Mouse (Mus musculus): Measurements from ENCODE around the gene Olfr601.
"Not testable (repeated sequence)": the region's sequence is repeated elsewhere in the genome, so short reads cannot be mapped to it uniquely, and the experiment has no call there.

Olfr601 gene

DNA sequence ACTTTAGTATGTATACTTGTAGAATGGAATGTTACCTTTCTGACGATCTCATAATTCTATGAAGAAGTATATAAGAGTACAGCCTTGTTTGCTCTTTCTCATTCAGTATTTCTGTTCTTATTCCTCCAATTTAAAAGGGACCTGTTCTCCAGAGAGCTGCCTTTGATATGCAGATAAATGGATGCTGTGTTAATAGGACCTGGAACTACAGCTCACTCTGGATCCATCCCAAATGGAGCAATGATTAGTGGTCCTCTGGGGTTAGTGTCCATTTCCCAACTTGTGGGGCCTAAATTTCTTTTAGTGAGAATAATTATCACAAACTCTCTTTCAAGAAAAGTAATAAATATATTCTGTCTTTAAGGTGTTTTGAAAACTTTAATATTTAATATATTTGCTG lies at the start of gene Olfr601:
Gene Olfr601 (minus strand): TSS at position 101 of the 400 bp plus-strand sequence.
- no peak for DNase-seq

DNA sequence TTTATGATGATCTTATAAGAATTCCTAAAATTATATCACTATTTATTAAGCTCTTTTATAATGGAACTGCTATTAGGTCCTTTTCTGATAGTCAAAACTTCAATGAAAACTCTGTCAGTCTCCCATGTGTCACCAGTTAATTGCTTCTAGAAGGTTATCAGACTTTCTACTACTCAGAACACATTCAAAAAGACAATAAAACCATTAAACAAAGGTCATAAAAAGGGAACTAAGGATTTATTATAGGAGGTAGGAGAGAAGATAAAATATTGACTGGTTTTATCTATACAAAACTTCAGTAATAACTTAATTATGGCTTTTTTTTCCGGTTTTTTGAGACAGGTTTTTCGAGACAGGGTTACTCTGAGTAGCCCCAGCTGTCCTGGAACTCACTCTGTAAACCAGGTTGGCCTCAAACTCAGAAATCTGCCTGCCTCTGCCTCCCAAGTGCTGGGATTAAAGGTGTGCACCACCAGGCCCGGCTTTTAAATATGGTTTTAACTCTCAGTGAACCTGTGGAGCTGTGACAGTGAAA lies 44.1 kb upstream of the Olfr601 start:
- not testable (repeated sequence) for DNase-seq

- no peak for DNase-seq
These were observed 36.5 kb upstream of the Olfr601 start for GRCm38 (mm10) chr7:103398981-103399380.

DNA sequence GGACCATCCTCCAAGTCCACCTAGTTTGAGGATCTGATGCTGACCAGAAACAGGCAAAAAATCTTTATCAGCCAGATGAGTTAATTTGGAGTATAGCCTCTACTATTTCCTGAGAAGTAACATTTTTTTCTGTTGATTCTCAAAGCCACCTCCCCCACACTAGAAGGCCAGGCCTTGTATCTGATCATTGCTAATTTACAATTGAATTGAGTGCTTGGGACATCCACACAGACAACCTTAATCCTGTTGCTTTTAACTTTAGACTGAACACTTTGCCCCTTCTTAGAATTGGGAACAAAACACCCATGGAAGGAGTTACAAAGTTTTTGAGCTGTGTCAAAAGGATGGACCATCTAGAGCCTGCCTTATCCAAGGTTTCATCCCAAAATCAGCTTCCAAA lies 35.3 kb upstream of the Olfr601 start:
- no peak for DNase-seq

DNA sequence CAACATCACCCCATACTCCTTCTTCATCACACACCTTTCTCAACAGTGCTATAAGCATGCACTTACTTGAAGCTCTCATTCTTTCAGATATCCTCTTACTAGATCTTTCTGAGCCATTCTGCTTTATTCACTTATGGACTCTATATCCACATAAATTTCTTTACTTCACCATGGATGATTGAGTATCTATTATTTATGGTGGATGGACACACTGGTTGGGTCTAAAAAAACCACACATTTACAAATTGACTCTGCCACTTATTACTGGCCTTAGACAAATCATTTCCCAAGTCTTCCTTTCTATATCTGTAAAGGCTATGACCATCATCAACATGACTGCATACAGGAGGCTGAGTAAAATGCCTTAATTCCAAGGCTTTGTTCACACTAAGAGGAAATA lies 23.6 kb upstream of the Olfr601 start, which contains the start of gene Olfr603:
Gene Olfr603 (minus strand): TSS at position 101 of the 400 bp plus-strand sequence.
- no peak for DNase-seq

GRCm38 (mm10) chr7:103349569-103349968 lies 12.9 kb downstream of the Olfr601 start, which contains the start of gene Olfr600:
TSS of gene Olfr600 (minus strand) at chr7:103349669.
- DNase-seq: no peak

DNA sequence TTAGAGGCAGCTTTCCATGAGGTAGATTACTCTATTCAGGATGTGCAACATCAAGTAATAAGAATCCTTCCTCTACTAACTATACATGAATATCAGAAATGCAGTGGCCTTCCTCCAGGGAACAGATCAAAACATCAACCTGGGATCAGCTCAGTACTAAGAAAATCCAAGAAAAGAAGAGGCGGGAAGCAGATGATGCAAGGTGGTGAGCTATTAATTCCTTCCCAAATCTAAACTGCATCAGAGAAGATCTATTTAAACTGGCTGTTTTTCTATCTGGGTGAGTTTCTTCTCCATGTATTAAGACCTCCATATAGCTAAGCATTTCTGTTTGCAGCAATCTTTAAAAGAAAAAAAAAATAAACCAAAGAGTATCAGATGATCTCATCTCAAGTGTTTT lies 26.8 kb downstream of the Olfr601 start, which contains the start of gene Olfr599:
Gene Olfr599 (plus strand): TSS at position 301 of the 400 bp plus-strand sequence.
- DNase-seq: no peak

- DNase-seq: no peak
These were observed 39.2 kb downstream of the Olfr601 start, which contains the start of gene Olfr598 for GRCm38 (mm10) chr7:103323268-103323667. TSS of gene Olfr598 (plus strand) at chr7:103323568.

DNA sequence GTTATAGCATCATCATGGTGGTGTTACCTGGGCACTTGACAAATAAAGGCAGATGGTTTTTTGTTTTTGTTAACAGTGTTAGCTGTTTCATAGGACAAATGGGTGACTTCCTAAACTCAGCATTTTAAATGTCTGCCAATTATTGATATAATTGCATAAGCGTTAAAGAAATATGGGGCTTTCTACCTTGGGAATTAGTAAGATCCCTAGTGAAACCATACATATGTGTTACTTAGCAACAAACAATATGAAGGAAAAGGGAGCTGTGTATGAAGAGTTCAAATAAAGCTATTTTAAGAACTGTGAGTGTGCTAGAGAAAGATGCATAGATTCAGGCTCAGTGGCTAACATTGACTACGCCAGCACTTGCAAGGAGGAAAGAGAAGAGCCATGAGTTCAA lies 46.4 kb downstream of the Olfr601 start, which contains the start of gene Olfr597:
Gene Olfr597 (plus strand): TSS at position 301 of the 400 bp plus-strand sequence.
- not testable (repeated sequence) for DNase-seq

All from spleen, adult 18-20 months (tissue).